Mouse (Mus musculus): ENCODE measurements around the gene Tagln2.

The Tagln2 gene

DNA sequence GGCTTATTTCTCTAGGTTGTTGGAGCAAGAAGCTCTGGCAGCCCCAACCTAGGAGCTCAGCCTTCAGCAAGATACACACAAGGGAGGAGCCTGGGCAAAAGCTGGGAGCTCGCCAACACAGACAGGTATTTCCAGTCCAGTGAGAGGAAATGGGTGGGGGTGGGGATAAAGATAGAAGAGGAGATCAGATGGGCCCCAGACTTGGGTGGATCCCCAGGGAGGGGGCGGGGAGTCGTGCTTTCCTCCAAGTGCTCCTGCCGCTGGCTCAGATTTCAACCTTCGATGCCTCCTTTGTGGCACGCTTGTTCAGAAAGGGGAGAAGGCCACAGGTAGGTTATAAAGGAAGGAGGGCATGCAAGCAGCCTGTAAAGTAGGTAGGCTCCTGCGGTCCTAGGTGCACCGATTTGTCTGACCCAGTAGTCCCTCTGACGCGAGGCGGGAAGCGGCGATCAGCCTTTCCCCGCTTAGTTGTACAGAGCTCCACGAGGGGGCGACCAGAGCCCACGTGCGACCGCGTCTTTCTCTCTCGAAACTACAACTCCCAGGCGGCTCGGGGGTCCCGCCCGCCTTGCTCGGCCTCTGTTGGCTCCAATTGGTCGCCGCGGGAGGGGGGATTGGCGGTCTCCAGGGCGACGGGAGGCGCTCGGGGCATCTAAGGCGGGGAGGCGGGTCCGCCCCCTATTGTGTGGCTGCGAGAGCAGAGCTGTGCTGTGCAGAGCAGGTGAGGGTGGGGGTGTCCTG lies 18.1 kb upstream of the Tagln2 start, which contains the start of gene Igsf9:
Gene Igsf9, plus strand, starts transcription at position 249 of the 741 bp plus-strand sequence.
- peak; percentile 86 for DNase-seq

DNA sequence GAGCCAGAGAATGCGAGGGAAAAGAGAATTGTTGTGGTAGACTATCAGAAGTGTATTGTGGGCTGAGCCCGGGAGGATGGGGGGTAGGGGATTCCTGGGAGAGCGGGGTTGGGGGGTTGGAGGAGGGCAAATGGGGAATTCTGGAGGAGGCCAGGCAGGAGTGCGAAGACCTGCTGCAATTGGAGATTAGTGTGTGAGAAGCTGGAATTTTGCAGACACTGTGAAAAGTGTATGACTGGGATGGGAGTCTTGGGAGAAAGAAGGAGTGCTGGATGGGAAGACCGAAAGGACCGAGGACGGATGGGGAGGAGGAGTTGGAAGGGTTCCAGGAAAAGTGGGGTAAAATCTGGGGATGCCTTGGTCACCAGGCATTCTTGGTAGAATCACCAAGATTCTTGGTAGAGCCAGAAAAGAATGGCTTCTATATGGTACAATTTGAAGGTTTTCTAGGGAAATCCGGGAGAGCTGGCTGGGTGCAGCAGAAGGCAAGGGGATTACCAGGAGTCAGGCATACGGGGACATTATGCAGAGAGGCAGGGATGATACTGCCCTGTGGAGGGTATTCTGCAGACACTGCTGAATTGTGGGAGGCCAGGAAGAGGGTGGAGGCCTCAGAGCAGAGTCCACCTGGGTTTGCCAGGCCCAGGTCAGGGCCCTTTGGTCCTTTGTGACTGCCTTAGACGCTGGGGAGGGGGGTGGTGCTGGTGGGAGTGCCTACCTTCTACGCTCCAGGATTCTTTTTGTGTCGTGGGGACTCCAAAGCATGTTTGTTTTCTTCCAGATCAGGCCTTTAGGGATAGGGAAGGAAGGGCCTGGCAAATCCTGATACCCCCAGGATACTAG lies 17.1 kb upstream of the Tagln2 start:
- peak; percentile 47 for DNase-seq

DNA sequence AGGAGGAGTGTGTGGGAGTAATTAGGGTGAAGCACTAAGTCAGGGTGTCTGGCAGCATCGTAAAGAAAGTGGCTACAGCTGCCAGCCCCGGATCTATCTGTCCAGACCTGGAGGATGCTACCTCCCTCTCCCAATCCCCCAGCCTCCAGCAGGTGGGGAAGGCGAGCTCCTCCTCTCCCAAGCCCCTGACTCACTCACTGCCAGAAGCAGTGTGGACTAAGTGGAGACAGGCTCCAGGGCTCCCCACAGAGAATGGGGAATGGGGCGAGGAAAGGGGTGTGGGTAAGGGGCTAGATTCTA lies 16.5 kb upstream of the Tagln2 start:
- DNase-seq: no peak

DNA sequence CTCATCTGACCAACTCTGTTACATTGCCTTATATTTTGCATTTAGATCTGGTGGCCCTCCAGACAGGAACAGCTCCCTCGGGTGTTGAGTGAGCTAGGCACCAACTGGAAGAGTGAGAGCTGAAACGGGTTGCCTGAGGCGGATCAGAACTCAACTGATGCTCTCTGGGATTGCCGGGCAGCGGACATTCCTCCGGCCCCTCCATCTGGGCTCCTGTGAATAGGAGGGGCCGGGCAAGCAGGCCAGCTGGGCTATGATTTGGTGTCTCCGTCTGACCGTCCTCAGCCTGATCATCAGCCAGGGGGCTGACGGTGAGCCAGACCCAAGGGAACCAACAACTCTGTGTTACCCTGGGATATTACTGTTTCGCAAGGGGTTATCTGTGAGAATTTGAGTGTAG lies 15.6 kb upstream of the Tagln2 start:
- DNase-seq: no peak

DNA sequence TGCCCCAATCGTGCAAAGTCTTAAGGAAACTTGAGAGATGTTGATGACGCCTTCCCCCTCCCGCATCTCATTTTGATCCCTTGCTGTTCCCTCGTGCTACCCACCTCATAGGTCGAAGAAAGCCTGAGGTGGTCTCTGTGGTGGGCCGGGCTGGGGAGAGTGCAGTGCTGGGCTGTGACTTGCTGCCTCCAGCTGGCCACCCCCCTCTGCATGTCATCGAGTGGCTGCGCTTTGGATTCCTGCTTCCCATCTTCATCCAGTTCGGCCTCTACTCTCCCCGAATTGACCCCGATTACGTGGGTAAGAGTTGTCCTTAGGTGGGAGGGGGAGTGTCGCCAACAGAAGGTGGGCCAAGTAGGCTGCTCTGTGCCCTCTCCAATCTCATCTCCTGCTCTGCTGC lies 15.2 kb upstream of the Tagln2 start:
- no peak for DNase-seq

DNA sequence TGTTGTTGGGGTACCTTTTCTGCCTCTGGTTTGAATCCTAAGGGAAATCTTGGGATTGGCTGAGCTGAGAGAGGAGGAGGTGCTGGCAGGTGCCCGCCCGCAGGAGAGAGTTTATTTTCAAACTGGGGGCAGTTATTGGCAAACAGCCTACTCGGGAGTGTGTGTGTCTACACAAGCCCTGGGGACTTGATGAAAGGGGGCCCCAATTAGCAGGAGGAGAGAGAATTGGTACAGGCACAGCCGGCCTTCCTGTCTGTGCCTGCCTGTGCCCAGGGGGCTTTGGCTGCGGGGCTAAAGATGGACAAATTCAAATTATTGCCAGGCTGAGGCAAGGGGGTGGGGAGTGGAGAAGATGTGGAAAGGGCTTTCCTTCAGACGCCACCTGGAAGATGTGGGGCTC lies 14.0 kb upstream of the Tagln2 start:
- no peak for DNase-seq

DNA sequence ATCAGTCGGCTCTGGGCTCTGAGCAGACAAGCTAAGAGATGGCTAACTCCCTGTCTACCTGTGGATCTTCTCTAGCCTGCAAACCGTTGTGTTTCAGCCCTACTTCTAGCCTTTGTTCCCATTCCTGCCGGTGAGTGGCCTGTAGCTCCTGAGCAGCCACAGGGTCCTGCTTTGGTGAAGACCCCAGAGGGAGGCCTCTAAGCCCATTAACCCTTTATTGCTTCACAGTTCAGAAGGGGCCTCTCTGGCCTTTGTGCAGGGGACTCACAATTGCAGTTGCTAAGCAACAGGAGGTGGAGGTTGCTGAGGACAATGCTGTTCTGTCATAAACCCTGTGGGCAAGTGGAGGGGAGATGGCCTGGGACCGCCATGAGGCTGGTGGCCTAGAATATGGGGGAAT lies 13.6 kb upstream of the Tagln2 start:
- no peak for DNase-seq

DNA sequence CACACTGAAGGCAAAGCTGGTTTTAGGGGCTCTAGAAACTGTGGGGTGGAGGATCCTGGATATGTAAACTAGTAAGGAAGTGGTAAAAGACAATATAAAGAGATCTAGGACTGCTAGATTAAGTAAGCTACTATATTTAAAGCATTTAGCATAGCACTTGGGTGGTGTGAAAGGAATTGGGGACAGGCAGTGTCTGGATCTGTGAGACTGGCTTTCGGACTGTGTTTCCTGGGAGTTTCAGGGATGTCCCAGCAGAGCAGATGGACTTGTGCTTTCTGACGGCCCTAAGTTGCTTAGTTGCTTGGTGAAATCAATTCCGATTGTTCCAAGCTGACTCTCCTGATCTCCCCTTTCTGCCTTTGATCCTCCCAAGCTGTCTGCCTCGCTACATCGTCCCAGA lies 13.2 kb upstream of the Tagln2 start:
- DNase-seq: no peak

DNA sequence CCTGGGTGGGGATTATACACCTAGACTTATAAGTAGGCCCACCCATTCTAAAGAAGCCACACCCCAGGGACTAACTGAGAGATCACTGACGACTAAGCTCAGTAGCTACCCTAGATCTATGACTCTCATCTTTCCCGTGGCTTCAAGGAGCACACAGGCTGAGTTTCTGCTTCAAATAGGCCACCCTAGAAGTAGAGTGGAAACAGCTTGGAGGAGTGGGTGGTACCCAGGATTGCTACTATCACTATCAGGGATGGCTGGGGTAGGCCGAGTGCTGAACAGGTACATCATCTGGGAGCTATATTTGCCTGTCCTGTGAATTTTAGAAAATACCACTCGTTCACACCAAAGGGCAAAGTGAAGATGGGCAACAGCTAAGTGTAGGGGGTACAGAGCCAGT lies 12.0 kb upstream of the Tagln2 start:
- DNase-seq: no peak

DNA sequence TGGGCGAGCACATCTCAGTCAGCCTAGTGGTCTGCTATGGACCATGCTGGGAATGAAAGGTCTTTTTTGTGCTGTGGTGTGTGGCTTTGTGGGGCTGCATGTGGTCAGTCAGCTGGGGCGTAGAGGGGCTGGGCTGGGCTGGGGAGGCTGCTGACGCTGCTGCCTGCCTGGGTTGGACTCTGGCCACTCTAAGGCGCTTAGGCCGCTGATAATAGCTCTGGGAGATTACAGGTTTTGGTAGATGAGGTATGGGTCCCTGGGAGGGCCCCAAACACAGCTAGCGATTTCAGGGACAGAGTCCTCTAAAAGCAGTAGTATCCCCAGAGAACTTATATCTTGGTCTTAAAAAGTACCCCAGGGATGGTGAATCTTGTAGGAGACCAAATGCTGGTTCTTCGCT lies 11.0 kb upstream of the Tagln2 start:
- DNase-seq: no peak

DNA sequence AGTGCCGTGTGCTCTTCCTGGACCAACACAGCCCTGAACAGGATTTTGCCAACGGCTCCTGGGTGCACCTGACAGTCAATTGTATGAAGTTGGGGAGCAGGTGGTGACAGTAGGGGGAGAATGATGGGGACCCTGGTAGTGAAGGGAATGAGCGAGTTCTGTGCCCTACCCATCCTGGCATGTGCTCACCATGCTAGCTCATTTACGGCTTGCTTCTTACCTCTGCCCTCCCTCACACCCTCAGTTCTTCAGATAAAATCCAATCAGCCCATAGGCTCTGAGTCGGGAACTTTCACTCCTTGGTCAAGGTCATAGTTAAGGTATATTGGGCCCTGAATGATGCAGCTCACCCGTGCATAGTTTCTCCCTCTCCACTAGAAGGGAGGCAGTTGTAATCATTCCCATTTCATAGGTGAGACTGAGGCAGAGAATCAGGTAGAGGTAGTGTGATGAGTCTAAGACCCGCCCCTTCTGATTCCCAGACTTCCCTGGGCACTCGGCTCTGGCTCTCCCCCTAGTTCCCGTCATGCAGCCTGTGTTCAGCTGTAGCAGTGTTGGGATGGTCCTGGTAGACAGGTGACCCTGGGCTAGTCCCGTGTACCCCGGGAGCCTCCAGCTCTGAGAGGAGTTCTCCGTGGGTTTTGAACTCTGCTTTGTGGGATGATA lies 10.1 kb upstream of the Tagln2 start:
- DNase-seq: no peak

DNA sequence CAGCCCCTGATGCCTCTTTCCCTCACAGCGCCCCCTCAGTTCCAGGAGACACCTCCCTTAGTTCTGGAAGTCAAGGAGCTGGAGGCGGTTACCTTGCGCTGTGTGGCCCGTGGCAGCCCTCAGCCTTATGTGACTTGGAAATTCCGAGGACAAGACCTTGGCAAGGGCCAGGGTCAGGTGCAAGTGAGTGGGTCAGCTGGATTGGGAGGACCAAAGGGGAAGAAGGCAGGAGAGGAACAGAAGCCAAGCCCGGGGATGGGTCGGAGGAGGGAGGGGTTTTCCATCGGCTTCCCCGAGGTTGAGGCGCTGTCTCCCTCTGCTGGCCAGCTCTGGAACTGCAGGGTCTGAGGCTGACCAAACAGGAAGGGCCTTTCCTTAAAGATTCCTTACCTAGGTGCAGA lies 9.6 kb upstream of the Tagln2 start:
- DNase-seq: peak; percentile 95

DNA sequence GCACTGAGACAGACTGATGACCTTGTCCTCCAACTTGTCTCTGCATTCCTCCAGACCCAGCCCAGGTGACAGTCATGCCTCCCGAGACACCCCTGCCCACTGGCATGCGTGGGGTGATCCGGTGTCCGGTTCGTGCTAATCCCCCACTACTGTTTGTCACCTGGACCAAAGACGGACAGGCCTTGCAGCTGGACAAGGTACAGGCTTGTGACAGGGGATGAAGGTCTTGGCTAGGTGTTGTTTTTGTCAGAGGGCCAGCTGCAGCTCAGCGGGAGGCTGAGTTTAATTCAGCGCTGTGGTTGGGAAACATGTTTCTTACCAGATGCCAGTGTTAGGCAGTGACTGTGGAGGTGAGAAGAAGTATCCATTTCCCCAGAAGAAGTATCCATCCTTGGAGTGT lies 7.8 kb upstream of the Tagln2 start:
- no peak for DNase-seq

DNA sequence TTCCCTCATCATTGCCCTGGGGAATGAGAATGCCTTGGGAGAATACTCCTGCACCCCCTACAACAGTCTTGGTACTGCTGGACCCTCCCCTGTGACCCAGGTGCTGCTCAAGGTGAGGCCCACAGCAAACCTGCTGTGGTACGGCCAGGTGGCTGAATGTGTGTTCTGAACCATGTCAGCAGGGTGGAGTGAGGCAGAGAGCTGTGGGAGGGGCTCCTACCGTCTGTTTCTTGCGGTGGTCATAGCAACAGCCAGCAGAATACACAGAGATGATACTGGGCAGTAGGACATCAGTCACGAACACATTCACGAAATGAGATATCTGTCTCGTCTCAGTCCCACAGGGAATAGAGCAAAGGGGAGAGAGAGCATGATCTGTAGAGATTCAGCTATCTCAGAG lies 6.3 kb upstream of the Tagln2 start:
- DNase-seq: no peak

DNA sequence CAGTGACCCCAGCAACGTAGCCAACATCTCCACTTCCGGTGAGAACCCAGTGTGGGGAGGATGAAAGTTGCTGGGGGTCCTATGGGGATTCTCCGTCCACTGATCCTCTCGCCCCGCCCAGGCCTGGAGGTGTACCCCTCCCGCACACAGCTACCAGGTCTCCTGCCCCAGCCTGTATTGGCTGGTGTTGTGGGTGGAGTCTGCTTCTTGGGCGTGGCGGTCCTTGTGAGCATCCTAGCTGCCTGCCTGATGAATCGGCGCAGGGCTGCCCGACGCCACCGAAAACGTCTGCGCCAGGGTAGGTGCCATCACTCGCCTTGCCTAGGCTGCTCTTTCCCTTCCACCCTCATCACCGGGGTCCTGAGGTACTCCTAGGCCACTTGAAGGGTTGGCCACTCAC lies 3.8 kb upstream of the Tagln2 start:
- DNase-seq: no peak

DNA sequence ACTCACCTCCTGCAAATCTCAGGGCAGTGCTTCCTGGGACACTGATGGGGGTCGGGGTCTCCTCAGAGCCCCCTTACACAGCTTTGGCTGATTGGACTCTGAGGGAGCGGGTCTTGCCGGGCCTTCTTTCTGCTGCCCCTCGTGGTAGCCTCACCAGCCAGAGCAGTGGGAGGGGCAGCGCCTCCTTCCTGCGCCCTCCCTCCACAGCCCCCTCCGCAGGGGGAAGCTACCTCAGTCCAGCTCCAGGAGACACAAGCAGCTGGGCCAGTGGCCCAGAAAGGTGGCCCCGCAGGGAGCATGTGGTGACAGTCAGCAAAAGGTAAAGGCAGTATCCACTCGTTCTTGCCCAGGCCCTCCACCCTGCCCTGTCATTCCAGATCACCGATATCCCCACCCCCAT lies 2.4 kb upstream of the Tagln2 start:
- no peak for DNase-seq

DNA sequence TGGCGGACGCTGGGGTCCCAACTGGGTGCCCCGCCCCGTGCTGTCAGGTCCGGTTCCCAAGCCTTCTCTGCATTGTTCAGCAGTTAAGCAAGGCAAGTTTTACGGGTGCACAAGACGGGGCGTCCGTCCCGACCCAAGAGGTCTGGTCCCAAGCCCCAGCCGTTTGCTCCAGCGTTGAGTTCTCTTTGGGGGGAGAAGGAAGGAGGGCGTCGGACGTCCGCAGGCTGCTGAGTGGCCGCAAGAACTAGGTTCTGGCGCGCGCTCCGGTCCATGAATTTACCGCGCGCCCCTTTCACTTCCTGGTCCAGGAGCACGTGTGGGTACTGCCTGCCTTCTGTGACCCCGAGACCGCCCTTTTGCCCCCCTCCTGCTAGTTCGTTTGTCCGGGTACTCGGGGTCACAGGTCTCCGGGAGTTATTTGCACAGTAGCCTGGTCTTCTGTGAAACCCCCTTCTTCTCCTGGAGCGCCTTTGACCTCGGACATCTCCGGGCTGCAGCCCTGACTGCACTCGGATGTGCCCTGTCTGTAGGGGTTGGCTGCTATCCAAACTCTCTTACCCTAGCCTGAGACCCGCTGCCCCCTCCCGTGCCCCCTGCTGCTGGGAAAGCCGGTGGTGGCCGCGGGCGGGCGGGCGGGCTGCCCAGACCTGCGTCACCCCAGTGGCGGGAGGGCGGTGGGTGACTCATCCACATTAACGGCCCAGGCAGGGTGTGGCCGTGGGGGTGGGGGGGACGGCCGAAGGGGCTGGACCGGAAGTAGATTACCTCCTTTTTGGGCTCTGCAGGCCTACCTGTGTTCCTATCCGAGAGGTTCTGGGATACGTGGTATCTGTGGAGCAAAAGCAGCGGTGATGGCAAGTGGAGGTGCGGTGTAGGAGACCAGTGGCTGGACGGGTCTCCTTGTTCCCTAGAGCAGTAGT lies 864 bp downstream of the Tagln2 start:
- peak; percentile 73 for DNase-seq

DNA sequence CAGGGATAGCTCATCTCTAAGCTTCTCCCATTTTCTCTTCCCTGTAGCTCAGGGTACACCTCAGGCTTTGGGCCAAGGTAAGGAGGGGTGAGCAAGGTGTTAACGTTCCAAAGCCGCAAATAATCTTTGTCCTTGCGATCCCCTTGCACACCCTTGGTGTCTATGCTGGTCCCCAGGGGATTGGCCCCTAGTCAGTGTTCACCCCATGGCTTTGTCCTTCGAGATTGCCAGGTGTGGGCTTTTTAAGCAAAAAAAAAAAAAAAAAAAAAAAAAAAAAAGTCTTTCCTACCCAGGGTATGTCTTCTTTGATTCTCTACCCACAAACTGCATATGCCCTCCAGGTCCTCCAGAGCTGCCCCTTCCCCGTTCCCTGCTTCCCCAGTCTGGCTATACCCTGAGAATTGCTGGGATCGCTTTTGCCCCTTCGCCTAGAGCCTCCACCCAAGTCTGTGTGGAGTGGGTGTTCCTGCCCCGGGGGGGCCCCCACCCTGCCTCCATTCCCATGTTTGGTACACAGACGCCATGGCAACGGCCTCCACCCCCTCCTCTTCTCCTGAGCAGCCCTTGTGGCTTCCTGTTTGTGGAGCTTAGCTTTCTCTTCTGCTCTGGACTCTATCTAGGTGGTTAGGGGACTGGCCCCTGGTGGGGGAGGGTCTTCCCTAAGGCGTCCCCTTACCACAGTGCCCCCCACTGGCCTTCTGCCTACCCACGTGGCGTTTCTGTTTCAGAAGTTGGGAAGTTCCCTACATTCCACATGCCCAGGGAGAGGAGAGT lies 1.7 kb downstream of the Tagln2 start:
- DNase-seq: peak; percentile 63

DNA sequence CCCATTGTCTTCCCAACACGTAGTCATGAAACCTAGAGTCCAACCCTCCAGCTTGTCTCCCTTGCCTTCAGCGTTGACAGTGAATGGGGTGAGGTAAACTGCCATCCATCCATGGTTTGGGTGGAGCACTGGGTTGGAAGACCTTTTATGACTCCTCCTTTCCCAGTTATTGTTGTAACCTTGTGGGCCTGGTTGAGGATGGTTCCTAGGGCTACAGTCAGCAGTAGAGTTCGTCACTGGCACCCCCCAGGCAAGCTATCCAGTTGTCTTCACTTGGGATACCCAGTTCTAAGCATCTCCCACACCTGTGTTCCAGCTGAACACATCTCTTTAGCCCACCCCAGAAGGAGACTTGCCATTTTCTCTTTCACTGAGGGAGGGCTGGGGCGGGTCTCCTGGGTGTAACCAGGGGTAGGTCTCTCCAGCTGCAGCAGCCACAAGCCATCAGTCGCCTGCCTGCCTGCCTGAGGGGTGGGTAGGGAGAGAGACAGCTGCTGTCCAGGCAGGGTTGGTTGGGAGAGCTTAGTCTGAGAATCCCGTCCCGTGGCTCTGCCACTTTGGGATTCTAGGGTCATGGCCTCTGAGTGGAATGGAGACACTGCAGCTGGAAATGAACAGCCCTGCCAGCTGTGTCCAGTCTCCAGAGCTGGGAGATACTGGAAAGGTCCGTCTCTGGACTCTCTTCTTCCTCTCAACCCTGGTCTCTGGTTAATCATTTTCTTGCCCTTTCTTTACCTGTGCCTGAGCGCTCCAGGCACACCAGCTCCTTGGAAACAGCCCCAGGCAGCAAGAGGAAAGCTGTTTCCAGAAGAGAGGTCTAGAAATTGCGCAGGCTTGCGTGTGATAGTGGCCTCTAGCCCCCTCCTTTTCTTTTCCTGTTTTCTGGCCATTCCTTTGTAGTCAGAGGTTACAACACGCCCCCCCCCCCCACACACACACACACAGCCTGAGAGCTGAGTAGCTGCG lies 2.6 kb downstream of the Tagln2 start:
- peak; percentile 67 for DNase-seq

DNA sequence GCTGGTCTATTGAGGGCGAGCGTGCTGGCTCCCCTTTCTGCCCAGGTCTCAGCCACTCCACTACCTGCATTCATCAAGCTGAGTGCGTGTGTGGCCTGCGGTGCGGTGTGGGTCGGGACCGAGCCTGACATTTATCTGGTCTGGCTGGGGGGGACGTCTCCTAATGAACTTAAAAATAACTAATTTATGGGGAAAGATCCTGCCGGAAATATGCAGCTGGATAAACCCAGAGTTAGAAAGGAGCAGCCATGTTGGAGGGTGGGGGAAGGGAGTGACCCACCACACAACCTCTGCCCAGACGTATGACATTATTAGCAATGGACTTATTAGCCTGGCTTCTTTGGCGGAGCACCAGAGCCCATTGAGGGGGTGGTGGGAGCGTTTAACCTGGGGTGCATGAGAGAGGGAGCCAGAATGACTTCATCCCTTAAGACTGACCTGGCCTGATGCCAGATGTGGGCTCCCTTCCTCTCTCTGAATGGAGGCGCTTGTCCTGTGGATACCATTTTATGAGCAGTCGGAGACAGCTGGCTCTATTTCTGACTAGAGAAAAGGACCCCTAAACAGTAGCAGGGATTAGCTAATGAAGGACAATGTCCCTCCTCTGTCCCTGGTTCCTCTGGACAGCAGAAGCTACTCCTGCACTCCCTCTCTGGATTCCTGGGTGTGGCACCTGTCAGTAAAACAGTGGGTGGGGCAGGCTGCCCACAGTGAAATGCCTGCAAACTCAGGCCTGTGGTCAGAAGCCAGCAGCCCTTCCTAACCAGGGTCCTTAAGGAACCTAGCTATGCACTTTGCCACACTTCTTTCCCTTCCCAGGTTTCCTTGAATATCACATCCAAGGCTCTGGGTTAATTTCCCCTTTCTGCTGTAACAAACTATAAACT lies 3.5 kb downstream of the Tagln2 start:
- peak; percentile 54 for DNase-seq

All from kidney, adult 18-20 months (tissue).